Mouse (Mus musculus) heart, postnatal 25 days (tissue): ENCODE data around the gene Xab2. TPM values are rescaled to one million over a fixed set of nuclear protein-coding genes. Genes with fewer than 3 reads are reported as not detected.

Source experiments
- DNase-seq: peaks from one replicate; pipeline ENCODE4 v3.0.0; 2022; ENCODE audit warnings: low spot score
- intact Hi-C: fragments of 180-260 bp; cut with DNase I; formaldehyde crosslinking; loops from one replicate; pipeline ENCODE4 v1.15.1; 2025
- total RNA-seq, 2 experiments: library from RNA; stranded (reverse); gene quantifications; 2 replicates each; pipeline ENCODE4 v1.2.3; 2021

The Xab2 gene
- total RNA-seq: 10 to 100 TPM; 14.5 to 14.9 TPM

DNA sequence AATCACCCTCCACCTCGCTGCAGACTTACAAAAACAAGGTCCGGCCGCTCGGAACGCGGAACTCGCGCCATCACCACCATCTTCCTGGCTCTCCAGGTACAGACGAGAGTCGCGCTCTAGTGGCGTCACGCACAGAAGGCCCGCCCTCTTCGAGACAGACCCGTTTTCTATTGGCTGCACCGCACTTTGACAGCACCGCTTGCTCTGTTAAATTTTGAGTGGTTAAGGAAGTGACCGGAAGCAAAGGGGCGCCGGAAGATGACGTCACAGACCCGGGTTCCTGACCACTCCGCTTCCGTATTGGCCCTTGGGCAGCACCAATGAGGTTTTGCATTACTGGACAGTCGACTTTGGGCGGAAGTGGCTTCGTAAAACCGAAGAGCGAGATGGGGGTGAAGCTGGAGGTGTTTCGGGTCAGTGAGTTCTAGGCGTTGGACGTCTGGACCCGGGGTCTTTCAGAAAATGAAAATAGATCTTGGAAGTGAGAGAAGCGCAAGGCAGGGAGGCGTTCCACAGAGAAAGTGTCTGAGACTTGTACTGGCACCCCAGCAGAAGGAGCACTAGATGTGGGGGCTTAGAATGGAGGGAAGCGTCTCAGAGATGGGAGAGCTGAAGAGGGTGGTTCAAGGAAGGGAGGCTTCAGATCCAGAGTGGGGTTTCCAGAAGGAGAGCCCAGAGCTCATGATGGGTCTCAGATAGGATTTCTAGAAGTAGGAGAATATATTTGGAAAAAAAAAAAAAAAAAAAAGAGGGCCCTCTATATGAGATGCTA is at the start of gene Xab2, which contains the start of gene Pet100:
Gene Xab2 (minus strand): TSS at position 118 of the 772 bp plus-strand sequence.
Gene Pet100 (plus strand): TSS at position 350 of the 772 bp plus-strand sequence.
- intact Hi-C loops: loop anchor here (5.0 kb wide), 1 partner anchor 104 kb away; the partner anchor contains the start of gene Pnpla6
- DNase-seq: peak; percentile 99

DNA sequence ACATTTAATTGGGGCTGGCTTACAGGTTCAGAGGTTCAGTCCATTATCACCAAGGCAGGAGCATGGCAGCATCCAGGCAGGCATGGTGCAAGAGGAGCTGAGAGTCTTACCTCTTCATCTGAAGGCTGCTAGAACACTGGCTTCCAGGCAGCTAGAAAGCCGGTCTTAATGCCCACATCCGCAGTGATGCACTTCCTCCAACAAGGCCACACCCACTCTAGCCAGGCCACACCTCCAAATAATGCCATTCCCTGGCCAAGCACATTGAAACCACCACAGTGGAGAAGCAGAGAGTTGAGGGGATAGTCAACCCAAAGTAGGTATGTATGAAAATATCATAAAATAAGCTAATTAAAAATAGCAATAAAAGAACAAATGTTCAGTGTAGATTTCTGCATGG is 49.3 kb upstream of the Xab2 start:
- no peak for DNase-seq
- intact Hi-C loops: no loop called here

DNA sequence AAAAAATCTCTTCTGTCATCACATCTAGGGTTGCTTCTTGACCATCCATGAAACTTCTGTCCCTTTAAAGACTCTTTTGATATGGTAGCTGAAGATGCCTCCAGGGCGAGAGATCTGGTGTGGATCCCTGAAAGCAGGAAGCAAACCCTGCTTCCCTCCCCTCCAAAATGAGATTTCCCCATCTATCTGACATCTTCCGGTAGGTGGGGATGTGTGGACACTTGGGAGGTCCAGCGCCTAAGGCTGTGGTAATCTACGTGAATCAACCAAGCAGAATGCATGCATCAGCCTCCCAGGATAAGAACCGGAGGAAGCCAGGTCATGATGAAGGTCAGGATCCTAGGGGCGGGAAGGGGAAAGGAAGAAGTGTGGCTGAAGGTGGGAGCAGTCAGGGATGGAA is 44.4 kb upstream of the Xab2 start, which contains the start of gene Mcemp1:
Gene Mcemp1 (plus strand): TSS at position 248 of the 400 bp plus-strand sequence.
- intact Hi-C loops: no loop called here
- no peak for DNase-seq

DNA sequence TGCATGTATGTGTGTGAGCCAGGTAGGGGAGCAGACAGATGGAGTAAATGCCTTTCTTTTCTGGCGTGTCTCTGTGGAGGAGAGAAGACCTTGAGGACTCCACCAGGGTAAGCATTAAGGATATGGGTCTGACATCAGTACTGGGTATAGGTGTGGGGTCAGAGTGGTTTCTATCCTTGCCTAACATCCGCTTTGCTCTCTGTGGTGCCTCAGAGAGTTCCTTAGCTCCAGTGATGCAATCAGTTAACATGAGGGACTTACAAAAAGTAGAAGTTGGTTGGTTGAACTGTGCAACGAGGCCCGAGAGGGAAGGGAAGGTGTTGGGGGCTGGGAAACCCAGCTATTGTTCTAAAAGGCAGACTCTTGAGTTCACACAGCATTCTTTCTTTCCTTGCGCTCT is 43.3 kb upstream of the Xab2 start:
- intact Hi-C loops: no loop called here
- DNase-seq: no peak

DNA sequence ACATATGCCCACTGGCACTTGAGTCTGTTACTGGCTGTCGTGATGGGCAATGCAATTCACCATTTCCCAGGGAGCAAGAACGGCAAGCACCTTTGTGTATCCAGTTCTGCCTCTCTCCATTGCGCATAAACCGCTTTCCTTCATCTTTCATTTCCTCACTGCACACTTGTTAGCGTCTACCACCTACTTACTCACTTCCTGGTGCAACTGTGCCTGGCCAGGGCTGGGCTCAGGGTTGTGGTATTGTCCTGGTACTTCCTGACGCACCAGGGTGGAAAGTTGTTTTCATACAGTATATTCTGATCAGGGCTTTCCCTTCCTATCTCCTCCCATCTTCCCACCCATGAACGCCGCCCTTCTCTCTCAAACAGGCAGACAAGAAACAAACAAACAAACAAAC is 39.8 kb upstream of the Xab2 start:
- intact Hi-C loops: no loop called here
- no peak for DNase-seq

DNA sequence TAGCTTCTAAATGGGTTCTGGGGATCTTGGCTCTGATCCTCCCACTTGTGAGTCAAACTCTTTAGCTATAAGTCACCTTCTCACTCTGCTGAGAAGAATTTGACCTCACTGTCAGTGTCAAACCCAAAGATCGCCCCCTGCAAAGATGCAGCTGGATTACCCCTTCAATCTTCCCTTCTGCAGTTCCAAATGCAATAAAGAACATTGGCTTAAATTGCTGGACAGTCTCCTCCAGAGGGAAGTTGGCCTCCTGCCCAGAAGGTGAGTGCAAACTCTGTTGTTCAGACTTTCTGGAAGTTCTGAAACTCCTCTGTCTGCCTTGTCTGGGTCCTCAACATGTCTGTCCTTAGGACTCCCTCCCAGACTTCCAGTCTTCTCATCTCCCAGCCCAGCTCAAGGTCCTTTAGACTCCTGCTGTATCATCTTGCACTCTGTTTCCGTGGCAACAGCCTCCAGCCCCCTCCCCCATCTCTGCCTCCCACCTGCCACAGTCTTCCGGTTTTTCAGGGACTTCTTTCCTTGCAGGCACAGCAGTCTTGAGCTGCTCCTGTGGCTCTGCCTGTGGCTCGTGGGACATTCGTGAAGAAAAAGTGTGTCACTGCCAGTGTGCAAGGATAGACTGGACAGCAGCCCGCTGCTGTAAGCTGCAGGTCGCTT is 35.7 kb upstream of the Xab2 start:
- DNase-seq: no peak
- intact Hi-C loops: no loop called here

DNA sequence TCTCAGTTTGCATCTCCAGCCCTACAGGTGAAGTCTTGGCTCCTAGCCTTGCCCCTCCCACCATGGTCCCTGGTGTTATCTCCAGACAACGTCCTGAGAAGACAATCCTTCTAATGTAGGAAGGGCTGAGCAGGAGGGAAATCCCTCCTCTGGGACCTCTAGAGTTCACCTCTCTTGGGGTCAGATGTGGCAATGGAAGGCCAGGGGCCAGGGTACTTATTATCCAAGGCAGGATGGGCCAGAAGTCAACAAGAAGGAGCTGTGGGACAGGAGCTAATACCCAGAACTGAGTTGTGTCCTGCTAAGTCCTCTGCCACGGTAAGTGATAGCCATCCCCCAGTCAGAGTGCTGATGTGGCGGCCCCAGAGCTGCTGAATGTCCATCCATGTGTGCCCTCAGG is 34.4 kb upstream of the Xab2 start, which contains the start of gene Retn:
Gene Retn (plus strand): TSS at position 245 of the 400 bp plus-strand sequence.
- DNase-seq: no peak
- intact Hi-C loops: no loop called here

DNA sequence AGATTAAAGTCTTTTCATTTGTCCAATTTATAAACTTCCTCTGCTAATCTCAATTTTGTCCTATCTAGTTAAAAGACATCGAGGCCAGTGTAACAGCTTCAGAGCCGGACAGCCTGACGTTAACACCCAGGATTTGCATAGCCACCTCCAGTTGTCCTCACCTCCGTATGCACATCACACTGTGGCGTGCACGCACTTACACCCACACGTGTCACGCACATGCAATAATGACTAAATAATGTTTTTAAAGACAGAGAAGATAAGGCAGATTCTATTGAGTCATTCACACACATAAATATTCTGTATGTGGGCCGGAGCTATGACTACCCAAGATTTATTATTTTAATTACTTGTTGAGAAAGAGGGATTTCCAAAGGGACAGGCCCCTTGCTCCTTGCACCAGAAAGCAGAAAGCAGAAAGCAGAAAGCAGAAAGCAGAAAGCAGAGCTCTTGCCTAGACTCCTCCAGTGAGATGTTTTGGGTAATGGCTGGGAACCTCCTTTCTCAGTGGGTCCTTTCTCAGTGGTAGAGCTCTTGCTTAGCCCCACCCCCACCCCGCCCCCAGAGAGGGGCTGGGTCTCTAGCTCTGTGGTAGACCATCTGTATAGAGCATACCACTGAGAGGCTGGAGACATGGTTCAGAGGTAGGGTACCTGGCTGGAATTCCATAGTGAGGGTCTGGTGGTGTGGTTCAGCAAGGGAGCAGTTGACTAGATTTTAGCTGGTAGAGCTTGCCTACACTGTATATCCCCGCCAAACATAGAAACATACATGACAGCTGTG is 33.8 kb upstream of the Xab2 start:
- no peak for DNase-seq
- intact Hi-C loops: no loop called here

DNA sequence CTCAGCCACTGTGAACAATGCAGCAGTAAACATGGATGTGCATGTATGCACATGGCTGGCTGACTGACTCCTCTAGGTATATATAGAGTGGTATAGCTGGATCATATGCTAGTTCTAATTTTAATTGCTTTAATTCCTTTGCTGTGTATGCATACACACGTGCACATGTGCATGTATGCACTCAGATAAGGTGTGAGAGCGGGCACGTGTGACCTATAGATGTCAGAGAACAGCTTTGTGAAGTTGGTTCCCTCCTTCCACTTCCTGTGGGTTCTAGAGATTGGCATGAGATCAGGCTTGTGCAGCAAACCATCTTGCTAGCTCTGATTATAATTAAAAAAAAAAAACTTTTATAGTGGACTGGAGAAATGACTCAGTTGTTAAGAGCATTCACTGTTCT is 31.7 kb upstream of the Xab2 start:
- DNase-seq: no peak
- intact Hi-C loops: no loop called here

DNA sequence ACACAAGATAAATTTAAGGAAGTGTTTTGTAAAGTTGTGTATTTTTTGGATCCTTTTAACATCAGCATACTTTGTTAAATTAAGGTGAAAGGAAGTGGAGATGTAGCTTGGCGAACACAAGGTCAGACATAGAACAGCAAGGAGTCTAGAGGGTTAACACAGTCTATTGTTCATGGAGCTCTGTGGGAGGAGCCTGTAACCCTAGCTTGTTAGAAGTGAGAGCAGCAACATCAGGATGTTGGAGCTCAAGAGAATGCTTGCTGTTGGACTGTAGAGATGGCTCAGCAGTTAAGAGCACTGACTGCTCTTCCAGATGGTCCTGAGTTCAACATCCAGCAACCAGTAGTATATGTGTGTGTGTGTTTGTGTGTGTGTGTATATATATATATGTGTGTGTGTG is 27.9 kb upstream of the Xab2 start:
- intact Hi-C loops: no loop called here
- no peak for DNase-seq

DNA sequence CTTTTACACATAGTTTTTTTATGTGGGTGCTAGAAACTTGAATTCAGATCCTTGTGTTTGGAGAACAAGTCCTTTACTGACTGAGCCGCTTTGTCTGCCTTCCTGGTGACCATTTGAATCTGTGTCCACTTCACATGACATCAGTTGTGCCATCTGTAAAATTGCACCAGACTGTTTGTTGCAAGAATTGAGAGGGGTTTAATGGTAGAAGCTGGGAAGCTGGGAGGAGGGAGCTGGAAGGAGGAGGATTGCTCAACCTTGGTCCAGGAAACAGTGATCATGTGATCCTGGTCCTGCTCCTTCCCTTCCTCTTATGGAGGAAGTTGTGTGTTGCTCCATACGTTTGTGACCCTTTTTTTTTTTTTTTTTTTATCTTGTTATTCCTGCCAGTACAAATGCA is 27.2 kb upstream of the Xab2 start:
- DNase-seq: no peak
- intact Hi-C loops: no loop called here

DNA sequence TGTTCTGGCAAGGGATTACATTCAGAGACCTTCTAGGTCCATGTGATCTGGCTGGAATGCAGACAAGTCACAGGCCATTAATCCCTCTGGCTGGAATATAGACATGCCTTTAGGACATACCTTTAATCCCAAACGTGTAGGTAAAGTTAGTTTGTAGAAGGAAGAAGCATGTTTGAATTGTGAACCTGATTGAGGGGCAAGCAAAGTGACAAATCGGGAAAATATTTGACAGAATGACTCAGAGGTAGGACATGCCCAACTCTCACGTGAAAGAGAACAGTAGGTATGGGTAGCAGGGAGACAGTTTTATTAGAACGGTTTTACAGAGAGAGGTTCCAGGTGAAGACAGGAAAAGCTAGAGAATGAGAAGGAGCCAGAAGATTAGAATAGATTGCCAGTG is 26.4 kb upstream of the Xab2 start:
- intact Hi-C loops: no loop called here
- DNase-seq: no peak

DNA sequence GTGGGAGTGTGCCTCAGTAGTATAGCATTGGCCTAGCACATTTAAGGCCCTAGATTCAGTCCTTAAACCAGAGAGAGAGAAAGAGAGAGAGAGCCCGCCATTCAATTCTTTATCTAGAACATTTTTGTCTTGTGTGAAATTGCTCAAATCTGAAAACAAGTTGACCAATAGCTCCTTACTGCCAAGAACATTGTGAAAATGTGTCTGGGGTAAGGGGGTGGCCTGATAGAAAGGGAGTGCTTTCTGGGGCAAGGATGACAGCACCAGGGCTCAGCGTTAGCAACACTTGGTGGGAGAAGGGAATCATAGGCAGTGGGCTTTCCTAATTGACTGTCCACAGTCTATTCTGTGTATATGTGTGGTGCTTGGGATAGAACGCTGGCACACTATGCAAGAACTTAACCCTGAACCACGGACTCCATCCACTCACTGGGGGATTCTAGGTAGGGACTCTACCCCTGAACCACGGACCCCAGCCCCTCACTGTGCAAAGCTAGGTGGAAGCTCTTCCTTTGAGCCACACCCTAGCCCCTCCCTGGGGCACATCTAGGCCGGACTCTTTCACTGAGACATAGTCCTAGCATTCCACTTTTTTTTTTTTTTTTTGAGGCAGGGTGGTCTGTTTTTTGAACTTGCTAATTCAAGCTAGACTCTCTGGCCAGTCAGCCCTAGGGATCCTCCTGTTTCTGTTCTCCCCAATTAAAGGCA is 25.9 kb upstream of the Xab2 start:
- DNase-seq: no peak
- intact Hi-C loops: no loop called here

DNA sequence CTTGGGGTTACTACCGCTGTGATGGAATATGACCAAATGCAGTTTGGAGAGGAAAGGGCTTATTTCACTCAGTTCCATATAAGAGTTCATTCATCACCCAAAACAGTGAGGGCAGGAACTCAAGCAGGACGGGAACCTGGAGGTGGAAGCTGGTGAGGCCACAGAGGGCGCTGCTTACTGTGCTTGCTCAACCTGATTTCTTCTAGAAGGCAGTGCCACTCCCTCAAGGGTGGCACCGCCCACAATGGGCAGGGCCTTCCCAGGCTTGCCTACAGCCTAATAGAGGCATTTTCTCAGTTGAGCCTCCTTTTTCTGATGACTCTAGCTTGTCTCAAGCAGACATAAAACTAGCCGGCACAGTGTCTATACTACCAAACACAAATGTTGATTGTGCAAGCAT is 24.7 kb upstream of the Xab2 start:
- no peak for DNase-seq
- intact Hi-C loops: no loop called here

DNA sequence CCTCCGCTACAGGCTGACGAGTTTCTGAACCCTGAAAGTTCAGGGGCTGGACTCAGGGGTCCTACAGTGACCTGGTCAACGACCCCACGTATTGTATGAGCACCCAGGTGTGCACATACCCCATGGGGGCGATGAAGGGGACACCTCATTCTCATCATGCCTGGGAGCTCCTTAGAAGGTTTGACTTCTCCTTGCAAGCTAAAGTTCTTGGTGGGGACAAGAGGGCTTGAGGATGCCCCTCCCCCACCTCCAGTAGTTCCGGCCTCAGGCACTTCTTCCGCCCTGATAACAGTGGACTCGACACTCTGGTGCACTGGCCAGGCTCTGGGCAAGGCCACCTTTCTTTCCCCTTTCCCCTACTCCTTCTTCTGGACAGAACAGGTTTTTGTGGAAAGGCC is 10.4 kb upstream of the Xab2 start:
- intact Hi-C loops: no loop called here
- no peak for DNase-seq

DNA sequence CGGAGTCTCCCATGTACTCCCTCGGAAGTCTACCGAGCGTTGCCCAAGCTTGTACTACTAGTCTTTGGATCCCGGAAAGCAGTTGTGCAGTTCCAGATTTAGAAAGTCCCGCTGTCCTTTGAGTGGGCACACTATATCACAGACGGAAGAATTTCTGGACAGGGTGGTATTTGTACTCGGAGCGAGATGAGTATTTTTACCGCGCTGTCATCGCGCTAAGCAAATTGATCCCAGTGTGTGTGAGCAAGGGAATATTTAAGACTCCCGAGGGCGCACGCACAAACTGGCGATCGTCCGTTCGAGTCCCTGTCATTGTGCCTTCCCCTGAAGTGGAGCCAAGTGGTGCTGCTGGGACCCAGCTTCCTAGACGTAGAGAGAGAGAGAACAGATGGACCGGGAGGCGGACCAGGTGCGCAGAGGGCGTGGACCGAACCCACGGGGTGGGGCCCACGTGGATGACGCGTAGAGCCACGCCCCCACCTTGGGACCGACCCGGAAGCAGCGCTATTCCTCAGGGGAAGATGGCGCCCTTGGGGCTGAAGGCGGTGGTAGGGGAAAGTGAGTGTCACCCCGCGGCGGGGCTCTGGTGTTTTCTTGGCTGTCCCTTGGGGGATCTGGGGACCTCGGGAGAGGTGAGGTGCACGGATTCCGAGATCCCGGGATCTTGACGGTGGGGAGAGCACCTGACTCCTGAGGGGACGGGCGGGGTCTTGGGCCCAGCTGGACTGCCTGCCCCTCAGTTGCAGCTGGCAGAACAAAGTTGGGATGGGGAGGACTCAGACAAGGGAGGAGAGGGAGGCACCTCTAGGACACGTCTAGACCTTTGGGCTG is 9.7 kb upstream of the Xab2 start, which contains the start of gene Stxbp2:
Gene Stxbp2 (plus strand): TSS at position 309 of the 831 bp plus-strand sequence.
- intact Hi-C loops: no loop called here
- DNase-seq: no peak

DNA sequence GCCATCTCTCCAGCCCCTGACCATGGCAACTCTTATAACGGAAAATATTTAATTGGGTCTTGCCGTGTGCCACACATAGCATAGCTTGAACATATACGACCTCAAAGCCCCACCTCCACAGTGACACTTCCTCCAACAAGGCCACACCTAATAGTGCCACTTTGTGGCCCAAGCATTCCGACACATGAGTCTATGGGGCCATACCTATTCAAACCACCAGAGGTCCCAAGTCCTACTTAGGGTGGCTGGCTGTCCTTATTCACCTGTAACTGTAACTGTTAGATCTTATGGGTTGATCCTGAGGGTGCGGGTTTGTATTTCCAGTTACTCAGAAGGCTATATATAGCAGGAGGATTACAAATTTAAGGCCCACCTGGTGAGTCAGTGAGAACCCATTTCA is 6.9 kb upstream of the Xab2 start:
- no peak for DNase-seq
- intact Hi-C loops: no loop called here

DNA sequence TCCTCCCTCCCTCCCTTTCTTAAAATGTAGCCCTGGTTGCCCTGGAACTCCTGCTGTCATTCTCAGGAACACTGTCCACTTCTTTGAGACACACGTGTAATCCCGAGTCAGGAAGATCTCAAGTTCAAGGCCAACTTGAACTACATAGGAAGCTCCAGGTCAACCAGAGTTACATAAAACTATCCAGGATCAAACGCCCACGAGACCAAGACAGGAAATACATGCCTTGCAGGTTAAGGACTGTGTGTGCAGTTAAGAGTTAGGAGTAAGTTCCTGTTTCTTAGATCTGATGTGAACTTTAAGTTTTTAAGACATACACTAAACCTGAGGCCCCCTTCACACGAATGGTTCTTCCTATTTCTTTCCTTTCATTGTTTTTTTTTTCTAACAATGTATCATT is 5.9 kb upstream of the Xab2 start:
- no peak for DNase-seq
- intact Hi-C loops: no loop called here

DNA sequence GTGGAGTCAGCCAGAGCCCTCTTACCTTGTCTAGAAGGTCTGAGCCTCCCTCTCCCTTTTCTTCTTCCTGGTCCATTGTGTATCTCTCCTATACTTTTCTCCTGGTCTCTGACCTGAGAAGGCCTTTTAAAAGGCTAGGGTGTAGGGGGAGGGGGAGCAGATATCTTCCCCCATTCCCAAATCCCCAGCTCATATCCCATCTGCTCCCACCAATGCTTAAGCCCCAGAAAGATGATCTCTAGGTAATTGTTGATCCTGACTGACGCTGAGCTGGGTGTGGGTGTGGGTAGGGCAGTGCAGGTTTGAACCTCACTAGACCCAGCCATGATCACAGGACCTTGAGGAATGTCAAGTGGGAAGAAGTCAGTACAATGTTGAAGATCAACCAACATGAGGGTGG is 4.3 kb upstream of the Xab2 start, which contains the start of gene Pcp2:
Gene Pcp2 (minus strand): TSS at position 101 of the 400 bp plus-strand sequence.
- DNase-seq: no peak
- intact Hi-C loops: loop anchor here (2.0 kb wide), 1 partner anchor 47 kb away; the partner anchor contains the start of gene Fcor
